ENCODE assay signal across 19 mouse cellular contexts in the genomic region with DNA sequence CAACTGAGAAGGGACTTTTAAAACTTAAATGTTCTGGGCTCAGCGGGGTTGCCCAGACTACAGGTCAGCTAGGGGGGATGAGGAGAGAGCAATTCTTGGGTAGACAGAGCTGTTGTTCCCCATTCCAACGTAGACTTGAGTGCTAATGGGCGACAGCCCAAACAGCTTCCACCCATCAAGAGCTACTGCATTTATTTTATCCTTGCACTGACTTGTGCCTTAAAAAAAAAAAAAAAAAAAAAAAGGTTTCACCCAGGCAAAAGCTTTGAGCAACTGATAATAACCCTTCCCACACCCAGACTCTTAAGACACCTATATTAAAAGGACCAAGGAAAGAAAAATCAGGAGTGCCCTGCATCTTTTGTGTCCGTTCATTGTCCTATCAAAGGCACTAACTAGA. TPM values are rescaled to one million over a fixed set of nuclear protein-coding genes. Genes with fewer than 3 reads are reported as not detected.
DNase-seq lines count a peak whose midpoint lies in the region; ATAC-seq and TF ChIP-seq lines count a peak whose summit lies in the region.
"Had no signal": no experiment of that assay in that cellular context is flagged by ENCODE, and none has a peak within 500 bp of the region (broad histone marks: within the 10 kb centered on the region; RNA-seq: fewer than 3 reads in every experiment).

No protein-coding gene starts in this region.

- peaks cover 48% of the 10 kb centered on the region for H3K4me1 ChIP-seq in forebrain, embryonic 15.5 days
- peaks cover 5% of the 10 kb centered on the region; the same call in 1 of the 2 replicates for H3K4me1 ChIP-seq in forebrain, embryonic 11.5 days (replicated peaks; ENCODE audit: control insufficient read depth, insufficient read depth, low read length)
- H3K4me1 ChIP-seq in limb, embryonic 13.5 days = peaks cover 46% of the 10 kb centered on the region
- peaks cover 61% of the 10 kb centered on the region for H3K4me1 ChIP-seq in limb, embryonic 10.5 days
- H3K4me1 ChIP-seq in MEL (ENCODE audit: control insufficient read depth in 1 of 2, insufficient read depth in 2 of 2, low read length in 2 of 2) = peaks cover 24 to 27% of the 10 kb centered on the region in 2 experiments
- peaks cover 4% of the 10 kb centered on the region for H3K4me1 ChIP-seq in embryonic fibroblast, embryonic 13.5 days (ENCODE audit: control insufficient read depth, insufficient read depth, low read length)

- no peak for TF ChIP-seq POLR2A in MEL (IDR thresholded peaks at IDR 0.05; ENCODE audit: control insufficient read depth in 1 of 2, insufficient read depth in 1 of 2, low read depth in 1 of 2, low read length in 2 of 2, poor library complexity in 1 of 2)
- no peak for TF ChIP-seq POLR2A in embryonic fibroblast, embryonic 13.5 days (IDR thresholded peaks at IDR 0.05; ENCODE audit: low read depth, low read length)

- H3K9ac ChIP-seq in forebrain, embryonic 15.5 days (replicated peaks) = no peak overlapping the region
- no peak overlapping the region for H3K9ac ChIP-seq in forebrain, embryonic 11.5 days (ENCODE audit: low read length)
- H3K9ac ChIP-seq in limb, embryonic 13.5 days = no peak overlapping the region
- peak overlapping the region; percentile 33 for H3K9ac ChIP-seq in MEL (ENCODE audit: control insufficient read depth, low read depth, low read length, poor library complexity, severe bottlenecking)
- H3K9ac ChIP-seq: embryonic facial prominence, embryonic 13.5 days; heart, embryonic 13.5 days had no signal

- ATAC-seq in forebrain, embryonic 15.5 days (replicated peaks) = no peak
- ATAC-seq in forebrain, embryonic 11.5 days (replicated peaks; ENCODE audit: low FRiP score) = no peak
- no peak for ATAC-seq in limb, embryonic 13.5 days (ENCODE audit: low FRiP score, low read depth)
- ATAC-seq: hindbrain, postnatal 0 days had no signal

- no peak overlapping the region for H3K27ac ChIP-seq in forebrain, embryonic 15.5 days (replicated peaks)
- H3K27ac ChIP-seq in forebrain, embryonic 11.5 days (ENCODE audit: low read depth, low read length) = no peak overlapping the region
- H3K27ac ChIP-seq in limb, embryonic 13.5 days = no peak overlapping the region
- no peak overlapping the region for H3K27ac ChIP-seq in limb, embryonic 10.5 days
- no peak overlapping the region for H3K27ac ChIP-seq in MEL (ENCODE audit: control insufficient read depth, low read depth, low read length)
- peak overlapping the region; percentile 64; the same call in 1 of the 2 replicates for H3K27ac ChIP-seq in embryonic fibroblast, embryonic 13.5 days (ENCODE audit: insufficient read depth, low read length)
- H3K27ac ChIP-seq in gastrocnemius, adult 2 months = no peak overlapping the region
- H3K27ac ChIP-seq: embryonic facial prominence, embryonic 13.5 days; heart, embryonic 13.5 days; hindbrain, postnatal 0 days had no signal

- H3K27me3 ChIP-seq in forebrain, embryonic 15.5 days = peaks cover 5% of the 10 kb centered on the region; the same call in 1 of the 2 replicates
- 0 out of 2 replicates have a peak, but pooled peaks cover under 1% of the 10 kb centered on the region for H3K27me3 ChIP-seq in forebrain, embryonic 11.5 days (ENCODE audit: control insufficient read depth, insufficient read depth, low read length)
- peaks cover 16% of the 10 kb centered on the region for H3K27me3 ChIP-seq in limb, embryonic 13.5 days
- H3K27me3 ChIP-seq in limb, embryonic 10.5 days (ENCODE audit: low read depth, poor library complexity, severe bottlenecking) = 0 out of 2 replicates have a peak, but pooled peaks cover 4% of the 10 kb centered on the region
- H3K27me3 ChIP-seq in MEL (ENCODE audit: control insufficient read depth in 1 of 2, insufficient read depth in 2 of 2, low read length in 2 of 2) = no peaks in the 10 kb centered on the region
- H3K27me3 ChIP-seq: heart, embryonic 13.5 days had no signal

- intact Hi-C loops in gastrocnemius, adult 2 months (cut with DNase I) = no loop called here

- WGBS in forebrain, embryonic 15.5 days = 66% methylated on average over 4 of the region's 4 CpGs
- WGBS in forebrain, embryonic 11.5 days = 71% methylated on average over 4 of the region's 4 CpGs
- 47% methylated on average over 4 of the region's 4 CpGs for WGBS in limb, embryonic 13.5 days
- WGBS in limb, embryonic 10.5 days = 55% methylated on average over 4 of the region's 4 CpGs

- peaks cover 94% of the 10 kb centered on the region for H3K79me2 ChIP-seq in MEL (ENCODE audit: control insufficient read depth, insufficient read depth, low read length, poor library complexity)

- DNase-seq in forebrain, embryonic 11.5 days (ENCODE audit: low spot score) = no peak
- DNase-seq in limb, embryonic 10.5 days (ENCODE audit: low spot score) = no peak
- DNase-seq in MEL (ENCODE audit: low read depth, low spot score) = peak; percentile 59
- no peak for DNase-seq in gastrocnemius, adult 2 months
- DNase-seq: adrenal gland, adult 8-10 months; adrenal gland, postnatal 36 days; cerebellum, adult 2 months; cerebellum, postnatal 25 days; gastrocnemius, postnatal 36 days; heart, adult 11 months; heart, postnatal 36 days; kidney, adult 11 months had no signal

- no peak for TF ChIP-seq CTCF in MEL (IDR thresholded peaks at IDR 0.05 in 2 of 3, conservative IDR thresholded peaks at IDR 0.05 in 1 of 3; ENCODE audit: control insufficient read depth in 1 of 3, insufficient read depth in 1 of 3, low read depth in 2 of 3, low read length in 3 of 3, poor library complexity in 1 of 3, severe bottlenecking in 1 of 3)
- no peak for TF ChIP-seq CTCF in embryonic fibroblast, embryonic 13.5 days (IDR thresholded peaks at IDR 0.05; ENCODE audit: borderline replicate concordance, insufficient read depth, low read length)
- no peak for TF ChIP-seq CTCF in gastrocnemius, adult 2 months (IDR thresholded peaks at IDR 0.05)

- no peak for TF ChIP-seq EP300 in MEL (IDR thresholded peaks at IDR 0.05; ENCODE audit: low read depth in 1 of 2, low read length in 2 of 2)

- no peaks in the 10 kb centered on the region for H3K9me3 ChIP-seq in forebrain, embryonic 15.5 days
- no peaks in the 10 kb centered on the region for H3K9me3 ChIP-seq in forebrain, embryonic 11.5 days (ENCODE audit: control insufficient read depth, low read length)
- no peaks in the 10 kb centered on the region for H3K9me3 ChIP-seq in limb, embryonic 13.5 days
- no peaks in the 10 kb centered on the region for H3K9me3 ChIP-seq in limb, embryonic 10.5 days (replicated peaks)
- H3K9me3 ChIP-seq in MEL (replicated peaks; ENCODE audit: insufficient read depth, low read length) = no peaks in the 10 kb centered on the region
- H3K9me3 ChIP-seq: embryonic facial prominence, embryonic 13.5 days; heart, embryonic 13.5 days had no signal

- H3K4me3 ChIP-seq in forebrain, embryonic 15.5 days = 0 out of 2 replicates have a peak overlapping the region, but pooled peaks have one; percentile 9
- H3K4me3 ChIP-seq in forebrain, embryonic 11.5 days (ENCODE audit: low read depth, low read length) = no peak overlapping the region
- no peak overlapping the region for H3K4me3 ChIP-seq in limb, embryonic 13.5 days
- H3K4me3 ChIP-seq in limb, embryonic 10.5 days = no peak overlapping the region
- H3K4me3 ChIP-seq in MEL (ENCODE audit: control insufficient read depth in 1 of 2, insufficient read depth in 1 of 2, low read depth in 2 of 2, low read length in 2 of 2) = peak overlapping the region in 1 of 2 experiments; percentile 99; a peak in 1 of 4 replicates
- H3K4me3 ChIP-seq in embryonic fibroblast, embryonic 13.5 days (ENCODE audit: insufficient read depth, low read length) = no peak overlapping the region
- H3K4me3 ChIP-seq in gastrocnemius, adult 2 months = no peak overlapping the region
- H3K4me3 ChIP-seq: embryonic facial prominence, embryonic 13.5 days; erythroblast, embryonic 14.5 days; heart, embryonic 13.5 days had no signal

- H3K4me2 ChIP-seq in forebrain, embryonic 15.5 days (replicated peaks) = peak overlapping the region; percentile 95; the same call in 1 of the 2 replicates
- no peak overlapping the region for H3K4me2 ChIP-seq in forebrain, embryonic 11.5 days (ENCODE audit: low read depth, low read length, severe bottlenecking)
- H3K4me2 ChIP-seq in limb, embryonic 13.5 days (replicated peaks) = peak overlapping the region; percentile 27; the same call in 1 of the 2 replicates

- no peak for TF ChIP-seq RAD21 in MEL (IDR thresholded peaks at IDR 0.05; ENCODE audit: low read depth, low read length)

- no peaks in the 10 kb centered on the region for H3K36me3 ChIP-seq in forebrain, embryonic 15.5 days
- H3K36me3 ChIP-seq in forebrain, embryonic 11.5 days (ENCODE audit: control insufficient read depth, insufficient read depth, low read length) = no peaks in the 10 kb centered on the region
- H3K36me3 ChIP-seq in limb, embryonic 13.5 days = no peaks in the 10 kb centered on the region
- 0 out of 2 replicates have a peak, but pooled peaks cover 3% of the 10 kb centered on the region for H3K36me3 ChIP-seq in limb, embryonic 10.5 days
- H3K36me3 ChIP-seq in MEL (ENCODE audit: control insufficient read depth in 1 of 2, insufficient read depth in 2 of 2, low read length in 2 of 2) = peaks cover 13 to 50% of the 10 kb centered on the region in 2 experiments
- H3K36me3 ChIP-seq: embryonic facial prominence, embryonic 13.5 days; heart, embryonic 13.5 days had no signal

TF ChIP-seq in MEL, 35 proteins besides CTCF, POLR2A, EP300 and RAD21 (continues in another document):
- TF ChIP-seq SMC3 (IDR thresholded peaks at IDR 0.05; ENCODE audit: low read depth, low read length) (no peak), ZKSCAN1 (IDR thresholded peaks at IDR 0.05; ENCODE audit: low read depth, low read length) (no peak), MYC (IDR thresholded peaks at IDR 0.05; ENCODE audit: low read depth, low read length) (no peak), MXI1 (IDR thresholded peaks at IDR 0.05; ENCODE audit: low read depth, low read length) (peak; percentile 36; the same call in 1 of the 2 replicates), MAX (IDR thresholded peaks at IDR 0.05; ENCODE audit: low read length) (no peak), GABPA (IDR thresholded peaks at IDR 0.05; ENCODE audit: low read depth, low read length) (no peak), HCFC1 (IDR thresholded peaks at IDR 0.05; ENCODE audit: low read depth, low read length) (no peak), MAZ (IDR thresholded peaks at IDR 0.05; ENCODE audit: low read depth, low read length) (no peak)

RNA-seq across cellular contexts. Expression of a gene that starts 4.2 kb away (rescaled TPM):
- polyA plus RNA-seq in forebrain, embryonic 15.5 days (2015; fragmentation: Nextera tagmentation; extraction: Ambion mirVana) = 144 and 146 TPM in 2 replicates
- 156 and 163 TPM in 2 replicates for polyA plus RNA-seq in forebrain, embryonic 11.5 days (2014; fragmentation: Nextera tagmentation; extraction: Ambion mirVana)
- 80.8 and 83.7 TPM in 2 replicates for polyA plus RNA-seq in limb, embryonic 13.5 days (2015; fragmentation: Nextera tagmentation; extraction: Ambion mirVana)
- 59.1 and 67.7 TPM in 2 replicates for polyA plus RNA-seq in limb, embryonic 10.5 days (2016; fragmentation: Nextera tagmentation; extraction: Ambion mirVana)
- 70.4 and 71.1 TPM in 2 replicates for total RNA-seq in MEL (2012; rRNA removed)
- 100 to 1,000 TPM in 1 of 2 experiments, not detected in 1; 104 TPM for polyA plus RNA-seq in MEL (2012; ENCODE audit: insufficient read depth in 1 of 2, insufficient read length in 2 of 2, low read depth in 1 of 2, low replicate concordance in 2 of 2, missing spikeins in 1 of 2)
- 48.4 and 80.9 TPM in 2 replicates for polyA plus RNA-seq in embryonic fibroblast, embryonic 13.5 days (2011; ENCODE audit: insufficient read length, low read depth, missing spikeins)
- 10 to 100 TPM; 80.9 to 88.2 TPM for total RNA-seq in gastrocnemius, adult 2 months (2021)
